Mouse (Mus musculus) hindbrain, embryonic 12.5 days (tissue): Measurements from ENCODE around the gene Aqr. TPM values are rescaled to one million over a fixed set of nuclear protein-coding genes. Genes with fewer than 3 reads are reported as not detected.
"Not testable (repeated sequence)": the region's sequence is repeated elsewhere in the genome, so short reads cannot be mapped to it uniquely, and the experiment has no call there.

Experiments used
- ATAC-seq: fragments of 200-750 bp; cut with Nextera tagmentation; 2 replicates; pipeline ENCODE4 v1.8.0; 2017; ENCODE audit warnings: moderate TSS enrichment; ENCODE audit not compliant: low FRiP score
- H3K27ac ChIP-seq: fragments of 300-500 bp; sonication (generic); 2 replicates; pipeline ENCODE4 v1.5.1; 2016; ENCODE audit warnings: mild to moderate bottlenecking
- H3K27me3 ChIP-seq: fragments of 300-500 bp; sonication (generic); 2 replicates; pipeline ENCODE4 v1.6.1; 2016; ENCODE audit warnings: mild to moderate bottlenecking
- H3K36me3 ChIP-seq: fragments of 300-500 bp; sonication (generic); 2 replicates; pipeline ENCODE4 v1.6.1; 2016; ENCODE audit warnings: mild to moderate bottlenecking
- H3K4me1 ChIP-seq: fragments of 300-500 bp; sonication (generic); 2 replicates; pipeline ENCODE4 v1.6.1; 2016
- H3K4me2 ChIP-seq: fragments of 300-500 bp; sonication (generic); replicated peaks from 2 replicates; pipeline ENCODE4 v1.6.1; 2016; ENCODE audit warnings: mild to moderate bottlenecking
- H3K4me3 ChIP-seq: fragments of 300-500 bp; sonication (generic); 2 replicates; pipeline ENCODE4 v1.5.1; 2016; ENCODE audit warnings: mild to moderate bottlenecking
- H3K9ac ChIP-seq: fragments of 300-500 bp; sonication (generic); 2 replicates; pipeline ENCODE4 v1.6.1; 2016; ENCODE audit warnings: mild to moderate bottlenecking, moderate library complexity
- H3K9me3 ChIP-seq: fragments of 300-500 bp; sonication (generic); replicated peaks from 2 replicates; pipeline ENCODE4 v1.6.1; 2016; ENCODE audit warnings: mild to moderate bottlenecking
- WGBS: fragments of 180-500 bp; shearing (Covaris S2); methylation state at CpG from one replicate; pipeline ENCODE4 v1.1.7; 2016; 5-methylcytosine and 5-hydroxymethylcytosine counted together
- polyA plus RNA-seq: library from polyadenylated mRNA; unstranded; fragments of >200 nt; fragmentation: Nextera tagmentation; extraction: Ambion mirVana; gene quantifications from 2 replicates; pipeline ENCODE4 v1.2.1, GENCODE M21; 2016

Gene Aqr
- 53.6 and 55.8 TPM in 2 replicates for polyA plus RNA-seq

DNA sequence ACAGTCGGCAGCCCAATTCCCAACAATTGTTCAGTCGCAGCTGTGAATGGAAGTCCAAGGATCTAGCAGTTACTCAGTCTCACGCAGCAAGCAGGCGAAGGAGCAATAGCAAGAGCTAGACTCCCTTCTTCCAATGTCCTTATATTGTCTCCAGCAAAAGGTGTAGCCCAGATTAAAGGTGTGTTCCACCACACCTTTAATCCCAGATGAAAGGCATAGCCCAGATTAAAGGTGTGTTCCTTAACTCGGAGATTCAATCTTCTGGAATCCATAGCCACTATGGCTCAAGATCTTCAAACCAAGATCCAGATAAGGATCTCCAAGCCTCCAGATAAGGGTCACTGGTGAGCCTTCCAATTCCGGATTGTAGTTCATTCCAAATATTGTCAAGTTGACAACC lies at the start of gene Aqr:
Gene Aqr, minus strand, starts transcription at position 101 of the 400 bp plus-strand sequence.
- WGBS, result 76% methylated on average over 1 of the region's 6 CpGs
- H3K9me3 ChIP-seq, H3K4me1 ChIP-seq, ATAC-seq, H3K27ac ChIP-seq, H3K4me2 ChIP-seq, H3K9ac ChIP-seq, H3K4me3 ChIP-seq, H3K27me3 ChIP-seq, H3K36me3 ChIP-seq: not testable (repeated sequence)

DNA sequence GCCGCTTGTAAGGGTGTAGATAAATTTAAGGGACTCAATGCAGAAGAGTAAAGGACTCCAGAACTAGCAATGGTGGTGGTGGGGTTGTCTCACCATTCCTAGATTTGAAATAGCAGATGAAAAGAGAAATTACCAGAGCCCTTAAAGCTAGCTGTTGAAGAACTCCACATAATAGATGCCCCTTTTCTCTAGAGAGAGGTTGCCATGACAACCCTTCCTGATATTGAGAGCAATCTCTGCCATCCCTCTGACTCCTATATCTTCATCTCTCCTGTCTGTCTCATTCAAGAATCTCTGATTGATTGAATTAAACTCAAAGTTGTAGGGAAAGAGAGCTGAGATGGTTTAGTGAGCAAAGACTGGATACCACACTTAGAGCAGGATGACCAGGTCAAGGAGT lies 49.7 kb upstream of the Aqr start:
- Histone ChIP-seq H3K27ac (no peak overlapping the region), H3K4me2 (no peak overlapping the region), H3K9me3 (no peaks in the 10 kb centered on the region), H3K4me1 (no peaks in the 10 kb centered on the region; the same call in 1 of the 2 replicates), H3K4me3 (no peak overlapping the region), H3K27me3 (no peaks in the 10 kb centered on the region), H3K36me3 (no peaks in the 10 kb centered on the region), H3K9ac (no peak overlapping the region)
- WGBS, result 94% methylated on average over 1 of the region's 1 CpGs
- ATAC-seq, result no peak

GRCm38 (mm10) chr2:114235584-114235983 lies 48.8 kb upstream of the Aqr start:
- Histone ChIP-seq H3K36me3 (no peaks in the 10 kb centered on the region), H3K27ac (no peak overlapping the region), H3K27me3 (no peaks in the 10 kb centered on the region), H3K4me2 (no peak overlapping the region), H3K4me1 (no peaks in the 10 kb centered on the region; the same call in 1 of the 2 replicates), H3K9ac (no peak overlapping the region), H3K9me3 (no peaks in the 10 kb centered on the region), H3K4me3 (no peak overlapping the region)
- WGBS, result 88% methylated on average over 3 of the region's 3 CpGs
- ATAC-seq, result no peak

- Histone ChIP-seq H3K36me3 (no peaks in the 10 kb centered on the region), H3K4me2 (no peak overlapping the region), H3K4me1 (no peaks in the 10 kb centered on the region), H3K9me3 (no peaks in the 10 kb centered on the region), H3K27ac (no peak overlapping the region), H3K27me3 (no peaks in the 10 kb centered on the region), H3K4me3 (no peak overlapping the region), H3K9ac (no peak overlapping the region)
- ATAC-seq, result no peak
- 81% methylated on average over 2 of the region's 2 CpGs for WGBS
These were observed 44.4 kb upstream of the Aqr start for GRCm38 (mm10) chr2:114231248-114231647.

DNA sequence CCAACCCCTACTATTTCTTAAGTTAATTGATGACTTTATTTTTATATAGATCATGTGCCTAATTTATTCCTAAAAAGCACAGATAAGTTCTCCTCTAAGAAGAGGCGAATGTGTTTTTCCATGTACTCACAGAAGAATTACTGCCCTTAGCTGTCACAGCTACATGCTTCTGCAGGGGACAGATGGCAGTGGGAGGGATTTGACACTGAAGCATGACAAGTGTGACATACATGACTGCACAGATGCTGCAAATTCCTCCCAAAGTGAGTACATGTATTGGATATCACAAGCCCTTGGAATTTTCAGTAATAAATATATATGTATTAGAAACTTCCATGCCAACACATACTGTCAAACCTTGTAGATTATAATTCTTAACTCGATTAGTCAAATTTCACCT lies 41.8 kb upstream of the Aqr start:
- no peak overlapping the region for H3K4me2 ChIP-seq
- H3K9ac ChIP-seq, result no peak overlapping the region
- H3K27me3 ChIP-seq, result no peaks in the 10 kb centered on the region
- H3K9me3 ChIP-seq, result no peaks in the 10 kb centered on the region
- 82% methylated on average over 2 of the region's 2 CpGs for WGBS
- no peaks in the 10 kb centered on the region for H3K36me3 ChIP-seq
- no peak overlapping the region for H3K4me3 ChIP-seq
- H3K27ac ChIP-seq, result no peak overlapping the region
- no peak for ATAC-seq
- no peaks in the 10 kb centered on the region for H3K4me1 ChIP-seq

GRCm38 (mm10) chr2:114205036-114205435 lies 18.2 kb upstream of the Aqr start:
- Histone ChIP-seq H3K4me1 (peaks cover 5% of the 10 kb centered on the region), H3K9ac (no peak overlapping the region), H3K27me3 (no peaks in the 10 kb centered on the region), H3K4me3 (no peak overlapping the region), H3K36me3 (no peaks in the 10 kb centered on the region), H3K4me2 (no peak overlapping the region), H3K9me3 (no peaks in the 10 kb centered on the region), H3K27ac (no peak overlapping the region)
- 74% methylated on average over 6 of the region's 6 CpGs for WGBS
- ATAC-seq, result no peak

DNA sequence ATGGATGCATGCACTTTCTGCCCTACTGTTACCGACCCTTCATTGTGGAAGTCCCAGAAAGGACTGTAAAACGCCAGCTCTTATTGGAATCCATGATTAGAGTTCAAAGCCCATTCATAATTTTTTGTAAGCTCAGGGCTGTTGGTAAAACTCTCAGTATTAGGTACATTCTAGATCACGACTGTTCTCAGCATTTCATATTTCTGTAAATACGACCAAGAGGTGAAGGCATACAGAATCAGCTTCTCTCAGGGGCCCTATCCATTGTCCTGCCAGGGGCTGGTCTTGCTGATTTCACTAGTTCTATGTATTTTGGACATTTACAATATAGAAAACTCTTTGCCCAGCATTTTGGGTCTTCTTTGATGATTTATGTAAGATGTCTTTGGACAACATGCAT lies 14.8 kb upstream of the Aqr start:
- Histone ChIP-seq H3K27ac (no peak overlapping the region), H3K27me3 (no peaks in the 10 kb centered on the region), H3K4me2 (peak overlapping the region; percentile 75), H3K4me1 (peaks cover 9% of the 10 kb centered on the region), H3K4me3 (peak overlapping the region; percentile 87), H3K9ac (peak overlapping the region; percentile 92), H3K36me3 (peaks cover 8% of the 10 kb centered on the region; the same call in 1 of the 2 replicates), H3K9me3 (no peaks in the 10 kb centered on the region)
- no peak; the same call in 1 of the 2 replicates for ATAC-seq
- WGBS, result 38% methylated on average over 4 of the region's 4 CpGs

DNA sequence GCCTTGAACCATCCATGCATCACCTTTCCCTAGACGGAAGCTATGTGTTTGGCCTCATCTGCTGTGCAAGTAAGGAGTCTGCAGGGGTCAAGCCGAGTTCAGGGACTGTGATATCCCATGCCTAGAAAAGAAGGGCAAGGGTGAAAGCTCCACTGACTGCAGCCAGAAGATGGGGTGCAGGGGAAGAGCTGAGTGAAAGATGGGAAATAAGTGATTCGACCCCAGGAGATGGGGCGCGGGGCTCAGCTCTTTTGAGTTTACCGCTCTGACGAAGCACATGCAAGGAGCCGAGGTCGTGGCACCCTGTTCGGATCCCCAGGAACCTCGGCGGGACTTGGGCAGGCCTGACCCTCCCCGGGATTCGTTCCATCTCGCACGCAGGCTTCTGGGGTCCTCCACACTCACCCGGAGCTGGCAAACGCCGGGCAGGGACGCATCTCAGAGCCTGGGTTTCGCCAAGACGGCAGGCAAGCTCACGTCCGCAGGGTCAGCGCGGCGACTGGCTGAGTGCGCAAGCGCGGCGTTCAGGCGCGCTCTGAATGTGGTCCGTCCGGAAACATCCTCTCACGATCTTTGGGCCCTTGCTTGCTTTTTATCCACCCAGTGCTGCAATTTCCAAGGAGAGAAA lies 14.2 kb upstream of the Aqr start, which contains the start of gene Zfp770:
Gene Zfp770, minus strand, starts transcription at position 538 of the 628 bp plus-strand sequence.
- Histone ChIP-seq H3K27ac (peak within 1 kb of the TSS; percentile 83), H3K4me1 (peaks cover 9% of the 10 kb centered on the region), H3K9ac (peak within 1 kb of the TSS; percentile 92), H3K4me2 (peak within 1 kb of the TSS; percentile 75), H3K9me3 (no peaks in the 10 kb centered on the region), H3K27me3 (no peaks in the 10 kb centered on the region), H3K4me3 (peak within 1 kb of the TSS; percentile 87), H3K36me3 (peaks cover 13% of the 10 kb centered on the region; the same call in 1 of the 2 replicates)
- WGBS, result under 1% methylated on average over 36 of the region's 36 CpGs
- peak; percentile 94 for ATAC-seq

DNA sequence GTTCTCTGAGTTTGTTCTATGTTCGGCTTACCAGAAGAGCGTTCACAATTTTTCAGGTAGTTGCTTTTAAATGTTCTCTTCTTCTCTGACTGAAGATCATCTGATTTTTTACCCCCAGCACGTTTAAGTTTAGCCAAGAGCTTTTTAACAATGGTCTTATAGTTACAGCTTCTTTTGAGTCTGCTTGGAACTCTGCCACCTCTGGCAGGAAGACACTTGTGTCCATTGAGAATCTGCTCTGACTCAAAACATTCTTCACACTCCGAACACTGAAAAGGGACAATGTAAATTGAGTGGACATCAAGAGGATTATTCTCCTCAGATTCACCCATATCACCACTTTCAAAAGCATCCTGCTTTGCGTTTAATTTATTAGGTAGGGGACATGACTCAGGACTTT lies 9.6 kb upstream of the Aqr start:
- Histone ChIP-seq H3K36me3 (peaks cover 21% of the 10 kb centered on the region; the same call in 1 of the 2 replicates), H3K9me3 (no peaks in the 10 kb centered on the region), H3K4me1 (peaks cover 9% of the 10 kb centered on the region), H3K4me2 (no peak overlapping the region), H3K9ac (no peak overlapping the region), H3K4me3 (no peak overlapping the region), H3K27me3 (no peaks in the 10 kb centered on the region), H3K27ac (no peak overlapping the region)
- WGBS, result 90% methylated on average over 5 of the region's 5 CpGs
- ATAC-seq, result no peak

- ATAC-seq, result no peak
- Histone ChIP-seq H3K9me3 (no peaks in the 10 kb centered on the region), H3K4me2 (no peak overlapping the region), H3K27ac (no peak overlapping the region), H3K9ac (no peak overlapping the region), H3K27me3 (no peaks in the 10 kb centered on the region), H3K4me1 (peaks cover 9% of the 10 kb centered on the region), H3K36me3 (no peaks in the 10 kb centered on the region), H3K4me3 (no peak overlapping the region)
- WGBS, result 50% methylated on average over 4 of the region's 4 CpGs
These were observed 8.8 kb downstream of the Aqr start for GRCm38 (mm10) chr2:114177802-114178733.

DNA sequence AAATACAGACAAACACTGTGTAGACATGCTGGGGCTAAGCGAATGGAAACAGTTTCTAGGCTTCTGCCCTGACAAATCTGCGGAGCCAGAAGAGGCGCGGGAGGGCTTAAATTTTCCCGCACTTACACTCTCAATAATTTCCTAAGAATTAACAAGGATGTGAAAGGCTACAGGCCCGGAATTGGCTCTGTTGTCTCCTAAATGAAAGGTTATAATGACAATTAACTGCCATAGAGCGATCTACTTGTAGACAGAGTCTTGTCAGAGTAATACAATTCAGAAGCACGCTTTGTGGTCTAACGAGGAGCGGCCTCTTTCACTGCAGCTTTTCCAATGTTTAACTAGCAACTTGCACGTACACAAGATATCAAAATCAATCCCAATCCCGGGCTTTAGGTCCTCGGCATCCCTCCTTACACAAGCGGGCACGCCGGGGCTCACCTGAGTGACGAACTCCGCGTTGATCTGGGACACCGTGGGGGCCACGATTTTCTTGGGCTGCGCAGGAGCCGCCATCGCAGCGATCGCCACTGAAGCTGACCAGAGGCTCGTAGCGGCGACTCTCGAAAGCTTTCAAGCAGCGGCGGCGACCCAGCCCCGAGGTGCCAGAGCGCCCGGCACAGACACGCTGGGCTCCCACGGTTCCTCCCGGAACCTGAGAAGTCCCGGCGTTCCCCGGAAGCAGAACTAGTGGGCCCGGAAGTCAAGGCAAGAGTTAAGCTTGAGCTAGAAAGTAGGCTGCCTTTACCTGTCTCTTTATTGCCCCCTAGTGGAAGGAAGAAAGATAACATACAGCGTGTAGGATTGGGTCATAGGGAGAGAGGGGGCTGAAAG lies 12.0 kb downstream of the Aqr start:
- no peaks in the 10 kb centered on the region for H3K9me3 ChIP-seq
- H3K27ac ChIP-seq, result no peak overlapping the region
- H3K36me3 ChIP-seq, result peaks cover 18% of the 10 kb centered on the region
- H3K4me1 ChIP-seq, result peaks cover 9% of the 10 kb centered on the region
- peak overlapping the region; percentile 89 for H3K4me2 ChIP-seq
- peak; percentile 91 for ATAC-seq
- H3K27me3 ChIP-seq, result no peaks in the 10 kb centered on the region
- H3K4me3 ChIP-seq, result peak overlapping the region; percentile 90
- peak overlapping the region; percentile 88 for H3K9ac ChIP-seq
- WGBS, result under 1% methylated on average over 44 of the region's 44 CpGs

DNA sequence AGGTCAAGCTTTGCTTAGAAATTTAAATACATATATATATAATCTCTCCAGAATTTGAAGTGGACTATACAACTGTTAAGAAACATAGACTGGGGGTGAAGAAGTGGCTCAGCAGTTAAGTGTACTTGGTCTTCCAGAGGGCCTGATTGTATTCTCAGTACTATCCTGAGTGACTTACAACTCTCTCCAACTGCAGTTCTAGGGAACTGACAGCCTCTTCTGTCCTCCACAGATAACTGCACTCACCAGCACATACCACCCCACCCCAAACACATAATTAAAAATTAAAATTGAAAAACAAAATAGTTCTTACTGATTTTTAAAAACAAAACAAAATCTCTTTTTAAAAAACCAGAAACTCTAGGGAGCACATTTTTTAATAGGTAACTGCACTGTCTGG lies 13.6 kb downstream of the Aqr start:
- ATAC-seq, result no peak
- H3K4me2 ChIP-seq, result no peak overlapping the region
- no peak overlapping the region for H3K9ac ChIP-seq
- H3K4me1 ChIP-seq, result peaks cover 9% of the 10 kb centered on the region
- no peak overlapping the region for H3K4me3 ChIP-seq
- H3K9me3 ChIP-seq, result no peaks in the 10 kb centered on the region
- H3K27ac ChIP-seq, result no peak overlapping the region
- peaks cover 22% of the 10 kb centered on the region for H3K36me3 ChIP-seq
- no peaks in the 10 kb centered on the region for H3K27me3 ChIP-seq
